Mouse (Mus musculus): ENCODE data around the gene Stpg3. TPM values are rescaled to one million over a fixed set of nuclear protein-coding genes. Genes with fewer than 3 reads are reported as not detected.
A peak's percentile ranks its signal among the peaks of the same experiment; 100 is the strongest.

Stpg3 gene
- polyA plus RNA-seq, 1 experiment from 2014 or later = not detected

- Histone ChIP-seq H3K4me1 (peaks cover 40% of the 10 kb centered on the region), H3K9ac (peak overlapping the region; percentile 82), H3K4me3 (peak overlapping the region; percentile 59), H3K27ac (replicated peaks) (peak overlapping the region; percentile 69), H3K27me3 (replicated peaks) (peaks cover 10% of the 10 kb centered on the region), H3K9me3 (no peaks in the 10 kb centered on the region), H3K36me3 (no peaks in the 10 kb centered on the region), H3K4me2 (peak overlapping the region; percentile 81)
- WGBS = 21% methylated on average over 2 of the region's 2 CpGs
- ATAC-seq (ENCODE audit: extremely low read depth, insufficient number of reproducible peaks, low FRiP score, low TSS enrichment) = no peak
These were observed 45.8 kb downstream of the Stpg3 start for GRCm38 (mm10) chr2:25168665-25168978.

- Histone ChIP-seq H3K27me3 (replicated peaks) (peaks cover 8% of the 10 kb centered on the region), H3K4me1 (peaks cover 45% of the 10 kb centered on the region), H3K9me3 (no peaks in the 10 kb centered on the region), H3K9ac (peak overlapping the region; percentile 82), H3K36me3 (no peaks in the 10 kb centered on the region), H3K4me2 (peak overlapping the region; percentile 81), H3K4me3 (peak overlapping the region; percentile 59), H3K27ac (replicated peaks) (peak overlapping the region; percentile 69)
- ATAC-seq (ENCODE audit: extremely low read depth, insufficient number of reproducible peaks, low FRiP score, low TSS enrichment) = peak; percentile 39; the same call in 1 of the 2 replicates
- WGBS = 1% methylated on average over 37 of the region's 41 CpGs
These were observed 46.3 kb downstream of the Stpg3 start for GRCm38 (mm10) chr2:25167919-25168664.

GRCm38 (mm10) chr2:25167481-25167880 is 47.0 kb downstream of the Stpg3 start:
- peak; percentile 3; the same call in 1 of the 2 replicates for ATAC-seq (ENCODE audit: extremely low read depth, insufficient number of reproducible peaks, low FRiP score, low TSS enrichment)
- 19% methylated on average over 4 of the region's 4 CpGs for WGBS
- H3K4me1 ChIP-seq = peaks cover 48% of the 10 kb centered on the region
- H3K36me3 ChIP-seq = no peaks in the 10 kb centered on the region
- H3K4me3 ChIP-seq = peak overlapping the region; percentile 59
- peak overlapping the region; percentile 69 for H3K27ac ChIP-seq (replicated peaks)
- peaks cover 14% of the 10 kb centered on the region for H3K27me3 ChIP-seq (replicated peaks)
- no peaks in the 10 kb centered on the region for H3K9me3 ChIP-seq
- peak overlapping the region; percentile 82 for H3K9ac ChIP-seq
- H3K4me2 ChIP-seq = peak overlapping the region; percentile 81

Other genes with a start within 250 kb of the Stpg3 start
- 109 and 125 TPM in 2 replicates for gene Mrpl41, start 239.5 kb downstream of the Stpg3 start, polyA plus RNA-seq (2015; fragmentation: Nextera tagmentation; extraction: Ambion mirVana)
- 7.7 and 8.7 TPM in 2 replicates for gene Pnpla7, start 238.6 kb downstream of the Stpg3 start, polyA plus RNA-seq (2015; fragmentation: Nextera tagmentation; extraction: Ambion mirVana)
- 49.4 and 51.0 TPM in 2 replicates for gene Nsmf, start 160.3 kb downstream of the Stpg3 start, polyA plus RNA-seq (2015; fragmentation: Nextera tagmentation; extraction: Ambion mirVana)
- not detected in 2 replicates for gene Entpd8, start 134.3 kb downstream of the Stpg3 start, polyA plus RNA-seq (2015; fragmentation: Nextera tagmentation; extraction: Ambion mirVana)
- gene Noxa1, start 119.5 kb downstream of the Stpg3 start, polyA plus RNA-seq (2015; fragmentation: Nextera tagmentation; extraction: Ambion mirVana) = 0.09 TPM in 1 of 2 replicates, not detected in the other
- gene Nrarp, start 33.9 kb downstream of the Stpg3 start, polyA plus RNA-seq (2015; fragmentation: Nextera tagmentation; extraction: Ambion mirVana) = 7.7 and 8.2 TPM in 2 replicates
- 6.4 and 6.9 TPM in 2 replicates for gene Tor4a, start 17.8 kb downstream of the Stpg3 start, polyA plus RNA-seq (2015; fragmentation: Nextera tagmentation; extraction: Ambion mirVana)
- gene Nelfb, start 3.1 kb downstream of the Stpg3 start, polyA plus RNA-seq (2015; fragmentation: Nextera tagmentation; extraction: Ambion mirVana) = 68.8 and 72.8 TPM in 2 replicates
- not detected in 2 replicates for gene Fam166a, start 4.1 kb upstream of the Stpg3 start, polyA plus RNA-seq (2015; fragmentation: Nextera tagmentation; extraction: Ambion mirVana)
- gene Tubb4b, start 10.1 kb upstream of the Stpg3 start, polyA plus RNA-seq (2015; fragmentation: Nextera tagmentation; extraction: Ambion mirVana) = 402 and 437 TPM in 2 replicates
- not detected in 2 replicates for gene Slc34a3, start 19.7 kb upstream of the Stpg3 start, polyA plus RNA-seq (2015; fragmentation: Nextera tagmentation; extraction: Ambion mirVana)
- gene Rnf224, start 22.1 kb upstream of the Stpg3 start, polyA plus RNA-seq (2015; fragmentation: Nextera tagmentation; extraction: Ambion mirVana) = not detected in 2 replicates
- gene Rnf208, start 27.6 kb upstream of the Stpg3 start, polyA plus RNA-seq (2015; fragmentation: Nextera tagmentation; extraction: Ambion mirVana) = 6.6 and 7.2 TPM in 2 replicates
- gene Cysrt1, start 27.8 kb upstream of the Stpg3 start, polyA plus RNA-seq (2015; fragmentation: Nextera tagmentation; extraction: Ambion mirVana) = not detected in 2 replicates
- gene AL732309.1, start 32.2 kb upstream of the Stpg3 start, polyA plus RNA-seq (2015; fragmentation: Nextera tagmentation; extraction: Ambion mirVana) = 2.1 and 2.9 TPM in 2 replicates
- gene Tmem203, start 40.8 kb upstream of the Stpg3 start, polyA plus RNA-seq (2015; fragmentation: Nextera tagmentation; extraction: Ambion mirVana) = 15.5 and 15.9 TPM in 2 replicates
- gene Tprn, start 48.0 kb upstream of the Stpg3 start, polyA plus RNA-seq (2015; fragmentation: Nextera tagmentation; extraction: Ambion mirVana) = 3.5 and 4.3 TPM in 2 replicates
- 144 and 158 TPM in 2 replicates for gene Ssna1, start 57.8 kb upstream of the Stpg3 start, polyA plus RNA-seq (2015; fragmentation: Nextera tagmentation; extraction: Ambion mirVana)
- gene Anapc2, start 57.8 kb upstream of the Stpg3 start, polyA plus RNA-seq (2015; fragmentation: Nextera tagmentation; extraction: Ambion mirVana) = 77.3 and 82.5 TPM in 2 replicates
- gene Tmem210, start 73.5 kb upstream of the Stpg3 start, polyA plus RNA-seq (2015; fragmentation: Nextera tagmentation; extraction: Ambion mirVana) = not detected in 2 replicates
- gene Lrrc26, start 75.3 kb upstream of the Stpg3 start, polyA plus RNA-seq (2015; fragmentation: Nextera tagmentation; extraction: Ambion mirVana) = not detected in 2 replicates
- 0.09 and 0.16 TPM in 2 replicates for gene Grin1, start 104.5 kb upstream of the Stpg3 start, polyA plus RNA-seq (2015; fragmentation: Nextera tagmentation; extraction: Ambion mirVana)
- gene Man1b1, start 117.7 kb upstream of the Stpg3 start, polyA plus RNA-seq (2015; fragmentation: Nextera tagmentation; extraction: Ambion mirVana) = 28.4 and 31.3 TPM in 2 replicates
- 13.6 and 14.4 TPM in 2 replicates for gene Dpp7, start 141.7 kb upstream of the Stpg3 start, polyA plus RNA-seq (2015; fragmentation: Nextera tagmentation; extraction: Ambion mirVana)
- gene Uap1l1, start 151.0 kb upstream of the Stpg3 start, polyA plus RNA-seq (2015; fragmentation: Nextera tagmentation; extraction: Ambion mirVana) = 14.9 and 17.0 TPM in 2 replicates
- gene Sapcd2, start 157.7 kb upstream of the Stpg3 start, polyA plus RNA-seq (2015; fragmentation: Nextera tagmentation; extraction: Ambion mirVana) = 16.5 and 18.1 TPM in 2 replicates
- gene Entpd2, start 181.2 kb upstream of the Stpg3 start, polyA plus RNA-seq (2015; fragmentation: Nextera tagmentation; extraction: Ambion mirVana) = 0.51 and 0.68 TPM in 2 replicates
- 26.6 and 29.0 TPM in 2 replicates for gene Npdc1, start 184.7 kb upstream of the Stpg3 start, polyA plus RNA-seq (2015; fragmentation: Nextera tagmentation; extraction: Ambion mirVana)
- 0.07 TPM in 1 of 2 replicates, not detected in the other for gene Fut7, start 208.6 kb upstream of the Stpg3 start, polyA plus RNA-seq (2015; fragmentation: Nextera tagmentation; extraction: Ambion mirVana)
- 2.7 and 3.2 TPM in 2 replicates for gene Abca2, start 214.1 kb upstream of the Stpg3 start, polyA plus RNA-seq (2015; fragmentation: Nextera tagmentation; extraction: Ambion mirVana)
- gene Clic3, start 242.2 kb upstream of the Stpg3 start, polyA plus RNA-seq (2015; fragmentation: Nextera tagmentation; extraction: Ambion mirVana) = 1.8 and 2.5 TPM in 2 replicates
- 25.6 and 25.7 TPM in 2 replicates for gene Paxx, start 246.5 kb upstream of the Stpg3 start, polyA plus RNA-seq (2015; fragmentation: Nextera tagmentation; extraction: Ambion mirVana)

Measured in heart, embryonic 13.5 days (tissue).